Mouse (Mus musculus) lung, embryonic 14.5 days (tissue): ENCODE measurements around the gene Nav3. TPM values are rescaled to one million over a fixed set of nuclear protein-coding genes. Genes with fewer than 3 reads are reported as not detected.

ENCODE experiments used
- ATAC-seq: fragments of 200-750 bp; cut with Nextera tagmentation; 2 replicates; pipeline ENCODE4 v1.8.0; 2017; ENCODE audit warnings: mild to moderate bottlenecking, moderate TSS enrichment, moderate library complexity; ENCODE audit not compliant: insufficient read depth
- DNase-seq: peaks from one replicate; pipeline ENCODE4 v3.0.0-alpha.2; 2015
- H3K27ac ChIP-seq: fragments of 300-500 bp; sonication (generic); 2 replicates; pipeline ENCODE4 v1.5.1; 2014; ENCODE audit warnings: low read depth, mild to moderate bottlenecking, moderate library complexity
- H3K27me3 ChIP-seq: fragments of 300-500 bp; sonication (generic); 2 replicates; pipeline ENCODE4 v1.6.1; 2014; ENCODE audit warnings: low read length, control low read depth; ENCODE audit not compliant: insufficient read depth
- H3K36me3 ChIP-seq: fragments of 300-500 bp; sonication (generic); 2 replicates; pipeline ENCODE4 v1.6.1; 2014; ENCODE audit warnings: control low read depth; ENCODE audit not compliant: insufficient read depth
- H3K4me1 ChIP-seq: fragments of 300-500 bp; sonication (generic); 2 replicates; pipeline ENCODE4 v1.6.1; 2014; ENCODE audit warnings: antibody characterized with exemption, control low read depth; ENCODE audit not compliant: insufficient read depth
- H3K4me2 ChIP-seq: fragments of 300-500 bp; sonication (generic); 2 replicates; pipeline ENCODE4 v1.6.1; 2014; ENCODE audit warnings: mild to moderate bottlenecking
- H3K4me3 ChIP-seq: fragments of 300-500 bp; sonication (generic); 2 replicates; pipeline ENCODE4 v1.5.1; 2014; ENCODE audit warnings: low read depth, low read length
- H3K9ac ChIP-seq: fragments of 300-500 bp; sonication (generic); 2 replicates; pipeline ENCODE4 v1.6.1; 2014
- H3K9me3 ChIP-seq: fragments of 300-500 bp; sonication (generic); 2 replicates; pipeline ENCODE4 v1.6.1; 2016; ENCODE audit warnings: low read depth, low read length, control low read depth
- CTCF ChIP-seq: IDR thresholded peaks from 2 replicates; pipeline ENCODE4 v1.5.1; 2016; ENCODE audit warnings: antibody characterized with exemption, low read depth
- WGBS: fragments of 180-500 bp; shearing (Covaris S2); extraction: QIAGEN DNeasy Blood & Tissue Kit; methylation state at CpG from one replicate; pipeline ENCODE4 v1.1.7; 2014; 5-methylcytosine and 5-hydroxymethylcytosine counted together
- polyA plus RNA-seq: library from polyadenylated mRNA; unstranded; fragments of >200 nt; fragmentation: Nextera tagmentation; extraction: Ambion mirVana; gene quantifications from 2 replicates; pipeline ENCODE4 v1.2.1, GENCODE M21; 2014

The Nav3 gene
- polyA plus RNA-seq, 1 experiment from 2014 or later: 3.7 TPM

DNA sequence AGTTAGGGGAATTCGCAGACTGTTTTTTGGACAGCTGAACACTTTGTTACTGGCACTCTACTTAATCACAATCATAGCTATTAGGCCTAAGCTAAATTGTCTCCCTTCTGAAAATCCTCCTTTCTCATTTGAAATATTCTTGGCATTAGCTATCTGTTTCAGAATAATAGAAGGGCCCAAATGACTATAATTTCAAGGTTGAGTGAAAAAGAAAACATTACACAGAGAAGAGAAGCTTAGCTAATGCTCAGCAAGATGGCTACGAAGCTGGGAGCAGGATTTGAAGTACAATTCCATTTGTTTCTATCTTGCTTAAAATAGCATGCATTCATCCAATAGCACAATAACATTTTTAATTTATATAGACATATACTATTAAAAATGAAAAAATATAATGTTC lies 667.3 kb downstream of the Nav3 start:
- no peak overlapping the region for H3K9ac ChIP-seq
- H3K4me3 ChIP-seq: no peak overlapping the region
- no peak overlapping the region for H3K27ac ChIP-seq
- H3K9me3 ChIP-seq: no peaks in the 10 kb centered on the region
- no peaks in the 10 kb centered on the region for H3K36me3 ChIP-seq
- no peaks in the 10 kb centered on the region for H3K4me1 ChIP-seq
- DNase-seq (no peak), ATAC-seq (no peak)
- TF ChIP-seq CTCF: no peak
- 66% methylated on average over 2 of the region's 2 CpGs for WGBS
- H3K4me2 ChIP-seq: no peak overlapping the region
- H3K27me3 ChIP-seq: no peaks in the 10 kb centered on the region

DNA sequence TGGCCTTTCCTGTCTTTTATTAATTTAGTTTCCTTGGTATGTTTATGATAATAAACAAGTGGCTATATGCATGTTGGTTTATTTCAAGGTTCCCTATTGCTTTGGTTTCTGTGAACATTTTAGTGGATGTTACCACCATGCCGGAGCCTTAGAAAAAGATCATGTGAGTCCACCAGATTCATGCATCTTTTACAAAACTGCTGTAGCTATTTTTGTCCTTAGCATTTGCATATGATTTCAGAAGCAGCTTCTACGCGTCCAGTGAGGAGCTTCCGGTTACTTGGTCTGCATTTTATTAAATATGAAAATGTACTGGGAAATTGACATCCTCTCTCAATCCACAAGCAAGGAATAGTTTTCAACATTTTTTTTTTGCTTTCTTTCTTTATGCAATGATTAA lies 676.9 kb downstream of the Nav3 start:
- 89% methylated on average over 4 of the region's 4 CpGs for WGBS
- Histone ChIP-seq H3K27ac (no peak overlapping the region), H3K36me3 (no peaks in the 10 kb centered on the region), H3K27me3 (no peaks in the 10 kb centered on the region), H3K9me3 (no peaks in the 10 kb centered on the region), H3K4me3 (no peak overlapping the region), H3K9ac (no peak overlapping the region), H3K4me1 (no peaks in the 10 kb centered on the region), H3K4me2 (no peak overlapping the region)
- no peak for ATAC-seq
- TF ChIP-seq CTCF: no peak
- DNase-seq: no peak

DNA sequence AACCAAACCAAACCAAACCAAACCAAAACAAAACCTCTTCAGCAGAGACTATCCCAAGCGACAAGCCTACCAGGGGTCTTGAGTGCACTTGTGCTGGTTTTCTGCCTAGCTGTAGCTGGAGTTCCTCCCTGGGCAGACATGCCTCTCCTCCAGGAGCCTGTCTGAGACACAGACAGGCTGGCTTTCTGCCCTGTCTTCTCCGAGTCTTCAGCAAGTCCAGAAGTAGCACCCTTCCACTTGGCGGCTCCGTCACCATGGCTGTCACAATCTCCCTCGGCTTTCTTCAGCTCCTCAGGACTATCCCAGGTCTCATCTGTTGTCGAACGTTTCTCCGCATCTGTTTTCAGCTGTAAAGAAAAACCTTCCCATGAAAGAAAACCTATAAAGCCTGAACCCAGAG lies 686.9 kb downstream of the Nav3 start:
- Histone ChIP-seq H3K9ac (no peak overlapping the region), H3K4me2 (no peak overlapping the region), H3K27me3 (no peaks in the 10 kb centered on the region), H3K36me3 (no peaks in the 10 kb centered on the region), H3K9me3 (no peaks in the 10 kb centered on the region), H3K4me1 (no peaks in the 10 kb centered on the region), H3K4me3 (no peak overlapping the region), H3K27ac (no peak overlapping the region)
- DNase-seq: no peak
- 82% methylated on average over 8 of the region's 8 CpGs for WGBS
- no peak for ATAC-seq
- TF ChIP-seq CTCF: no peak

DNA sequence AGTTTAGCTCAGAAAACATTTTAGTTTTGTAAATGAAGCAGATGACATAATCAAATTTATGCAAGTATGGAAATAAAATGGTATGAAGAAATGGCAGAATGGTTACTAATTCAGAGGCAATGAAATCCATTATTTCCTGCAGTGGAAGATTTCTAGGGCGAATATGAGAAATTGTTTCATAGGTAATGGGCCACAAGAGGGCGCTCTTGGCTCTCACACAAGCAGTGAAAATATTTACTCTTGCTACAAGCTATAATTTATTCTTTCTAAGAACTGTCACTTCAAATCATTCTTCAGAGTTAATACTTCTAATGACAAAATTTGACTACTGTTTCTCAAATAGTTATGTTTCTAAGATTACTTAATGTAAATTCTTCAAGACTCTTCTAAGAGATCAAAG lies 690.4 kb downstream of the Nav3 start:
- no peak for ATAC-seq
- H3K4me1 ChIP-seq: no peaks in the 10 kb centered on the region
- no peaks in the 10 kb centered on the region for H3K27me3 ChIP-seq
- WGBS: 6% methylated on average over 2 of the region's 2 CpGs
- no peak overlapping the region for H3K4me3 ChIP-seq
- TF ChIP-seq CTCF: peak; percentile 67
- no peak overlapping the region for H3K9ac ChIP-seq
- no peak overlapping the region for H3K4me2 ChIP-seq
- peak; percentile 85 for DNase-seq
- no peaks in the 10 kb centered on the region for H3K9me3 ChIP-seq
- H3K36me3 ChIP-seq: no peaks in the 10 kb centered on the region
- no peak overlapping the region for H3K27ac ChIP-seq

DNA sequence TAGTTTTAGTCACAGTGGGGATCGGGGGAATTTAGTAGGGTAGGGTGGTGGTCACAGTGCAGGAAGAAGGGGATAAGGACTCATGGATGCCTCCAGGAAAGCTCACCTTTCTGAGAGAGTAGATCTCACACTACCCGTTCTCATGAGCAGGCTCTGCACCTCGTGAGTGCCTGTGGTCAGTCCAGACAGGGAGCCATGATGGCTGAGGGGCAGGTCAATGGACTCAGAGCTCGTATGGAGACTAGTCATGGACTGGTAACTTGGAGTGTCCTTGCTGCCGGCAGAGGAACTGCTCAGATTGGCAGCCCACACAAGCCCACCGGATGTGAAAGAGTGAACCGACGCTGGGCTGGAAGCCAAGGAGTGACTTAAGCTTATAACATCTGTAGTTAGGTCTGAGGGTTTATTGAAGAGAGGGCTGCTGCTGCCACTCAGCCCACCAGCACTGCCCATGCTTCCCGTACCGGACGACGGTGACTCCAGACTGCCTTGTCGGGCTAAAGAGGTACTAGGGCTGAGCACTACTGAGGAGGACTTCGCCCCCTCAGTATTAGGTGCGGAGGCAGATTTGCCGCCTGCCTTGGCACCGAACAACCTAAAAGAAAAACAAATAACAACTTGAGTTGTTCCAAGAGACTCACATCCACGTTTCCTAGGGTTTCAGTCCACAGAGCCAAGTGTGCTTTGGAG lies 691.4 kb downstream of the Nav3 start:
- ATAC-seq: peak; percentile 41; the same call in 1 of the 2 replicates
- Histone ChIP-seq H3K4me2 (no peak overlapping the region), H3K9ac (no peak overlapping the region), H3K27me3 (no peaks in the 10 kb centered on the region), H3K9me3 (no peaks in the 10 kb centered on the region), H3K36me3 (no peaks in the 10 kb centered on the region), H3K4me3 (no peak overlapping the region), H3K27ac (no peak overlapping the region), H3K4me1 (no peaks in the 10 kb centered on the region)
- WGBS: 60% methylated on average over 18 of the region's 18 CpGs
- no peak for TF ChIP-seq CTCF
- DNase-seq: peak; percentile 53

DNA sequence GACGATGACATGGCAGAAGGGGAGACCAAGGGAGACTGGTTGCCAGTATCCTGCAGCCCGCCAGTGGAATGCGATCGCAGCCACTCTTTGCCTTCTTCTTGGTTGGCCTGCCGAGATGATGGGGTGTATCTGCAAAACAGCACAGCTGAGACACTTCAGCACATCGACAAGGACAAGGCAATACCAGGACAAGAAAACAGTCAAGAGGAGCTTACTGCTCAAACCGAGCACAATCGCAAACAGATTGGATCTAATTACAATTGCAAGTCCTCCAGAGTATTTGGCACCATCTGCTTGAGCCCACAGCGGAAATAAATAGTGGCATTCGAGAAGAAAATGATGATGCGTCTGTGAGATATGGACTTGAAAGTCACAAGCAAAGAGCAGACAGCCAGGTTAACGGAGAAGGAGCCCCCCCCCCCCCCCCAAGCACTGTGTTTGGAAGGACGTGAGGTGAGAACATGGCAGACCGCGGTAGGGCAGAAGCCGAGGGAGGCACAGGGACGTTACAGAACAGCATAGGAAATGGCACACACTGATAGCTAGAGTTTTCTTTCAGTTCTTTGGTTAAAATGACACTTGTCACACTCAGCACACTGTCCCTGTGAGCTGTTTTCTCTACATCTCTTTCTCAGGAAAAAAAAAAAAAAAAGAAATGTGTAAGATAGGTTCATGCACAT lies 696.9 kb downstream of the Nav3 start:
- H3K27me3 ChIP-seq: no peaks in the 10 kb centered on the region
- no peak overlapping the region for H3K4me2 ChIP-seq
- no peak for TF ChIP-seq CTCF
- 58% methylated on average over 17 of the region's 17 CpGs for WGBS
- H3K4me1 ChIP-seq: no peaks in the 10 kb centered on the region
- ATAC-seq (no peak), DNase-seq (no peak)
- no peak overlapping the region for H3K4me3 ChIP-seq
- H3K27ac ChIP-seq: no peak overlapping the region
- no peak overlapping the region for H3K9ac ChIP-seq
- no peaks in the 10 kb centered on the region for H3K9me3 ChIP-seq
- no peaks in the 10 kb centered on the region for H3K36me3 ChIP-seq

- Histone ChIP-seq H3K9ac (no peak overlapping the region), H3K9me3 (no peaks in the 10 kb centered on the region), H3K36me3 (no peaks in the 10 kb centered on the region), H3K27me3 (no peaks in the 10 kb centered on the region), H3K4me2 (no peak overlapping the region), H3K4me3 (no peak overlapping the region), H3K4me1 (no peaks in the 10 kb centered on the region), H3K27ac (no peak overlapping the region)
- TF ChIP-seq CTCF: peak; percentile 57
- 27% methylated on average over 3 of the region's 3 CpGs for whole genome bisulfite sequencing
- ATAC-seq (no peak), DNase-seq (peak; percentile 69)
Measured at GRCm38 (mm10) chr10:109746901-109747300, 709.1 kb downstream of the Nav3 start.
